Mouse (Mus musculus) liver, postnatal 0 days (tissue): ENCODE results near the gene Cspg4.

Experiments used
- CTCF ChIP-seq: sonication (generic); IDR thresholded peaks from 2 replicates; pipeline ENCODE4 v1.5.1; 2016; ENCODE audit warnings: antibody characterized with exemption, low read depth
- EP300 ChIP-seq: IDR thresholded peaks from 2 replicates; pipeline ENCODE4 v1.6.1; 2016; ENCODE audit warnings: antibody characterized with exemption, low read depth, mild to moderate bottlenecking

DNA sequence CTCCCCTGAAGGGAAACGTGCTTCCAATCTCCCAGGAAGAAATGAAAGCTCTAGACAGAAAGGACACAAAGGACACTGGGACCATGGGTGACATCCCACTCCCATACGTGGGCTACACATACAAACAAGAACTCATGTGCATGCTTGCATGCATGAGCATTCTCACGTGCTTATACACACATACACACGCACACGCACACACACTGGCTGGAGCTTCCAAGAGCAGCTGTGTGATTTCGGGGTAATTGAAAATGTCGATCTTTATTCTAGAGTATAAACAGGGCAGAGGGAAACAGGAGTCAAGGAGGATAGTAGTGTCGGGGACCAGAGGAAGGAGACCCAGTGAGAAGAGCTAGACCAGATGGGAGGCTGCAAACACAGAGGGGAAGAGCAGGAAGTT, 20.2 kb upstream of the Cspg4 start:
- TF ChIP-seq CTCF (no peak), EP300 (no peak)
